8 mouse cellular contexts compared by ENCODE assay signal in the genomic region with DNA sequence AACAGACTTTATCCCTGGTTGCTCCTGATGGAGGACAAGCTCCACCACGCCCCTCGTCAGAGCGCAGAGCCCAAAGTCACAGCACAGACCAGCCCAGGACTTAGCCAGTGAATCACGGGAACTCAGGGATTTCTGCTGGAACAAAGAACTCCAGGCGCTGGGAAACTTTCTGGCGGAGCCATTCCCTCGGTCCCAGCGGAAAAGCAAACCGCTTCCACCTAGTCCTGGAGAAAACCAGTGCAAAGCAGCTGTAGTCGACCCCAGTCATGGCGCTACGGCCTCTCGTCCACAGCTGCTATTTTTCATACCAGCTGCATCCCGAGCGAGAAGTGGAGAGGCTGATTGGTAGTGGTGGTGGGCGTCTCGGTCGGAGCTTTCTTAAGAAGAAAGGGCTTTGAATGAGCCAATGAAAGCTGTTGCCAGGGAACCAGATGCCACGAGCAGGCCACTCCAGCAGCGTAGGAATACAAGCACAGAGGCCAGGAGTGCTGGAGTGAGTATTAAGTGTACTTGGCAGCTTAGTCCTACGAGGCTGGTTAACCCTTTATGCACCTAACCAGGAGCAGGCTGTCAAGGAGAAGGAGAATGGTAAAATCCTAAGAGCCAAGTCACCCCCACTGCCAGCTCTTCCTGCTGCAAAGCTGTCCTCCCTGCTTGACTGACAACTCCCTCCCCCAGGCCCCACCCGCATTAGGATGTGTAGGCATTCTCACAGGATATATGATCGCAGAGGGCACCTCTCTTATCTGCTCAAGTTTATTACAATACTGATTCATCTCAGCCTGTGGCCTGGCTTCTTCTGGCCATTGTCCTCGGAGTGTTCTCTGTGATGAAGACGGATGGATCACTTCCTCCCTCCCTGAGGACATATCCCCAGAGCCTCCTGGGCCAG. TPM values are rescaled to one million over a fixed set of nuclear protein-coding genes. Genes with fewer than 3 reads are reported as not detected.
DNase-seq lines count a peak whose midpoint lies in the region; ATAC-seq and TF ChIP-seq lines count a peak whose summit lies in the region.

A gene (plus strand): TSS at position 239 of the 892 bp plus-strand sequence.

- ATAC-seq in hindbrain, embryonic 15.5 days (ENCODE audit: low FRiP score, low read depth) = peak; percentile 95

- H3K4me3 ChIP-seq in ES-E14 (ENCODE audit: insufficient read depth in 1 of 2, low read depth in 1 of 2, low read length in 2 of 2, poor library complexity in 1 of 2, severe bottlenecking in 1 of 2) = peak within 1 kb of the TSS; percentile 54 to 55
- peak within 1 kb of the TSS; percentile 37 for H3K4me3 ChIP-seq in hindbrain, embryonic 15.5 days
- peak within 1 kb of the TSS; percentile 39 for H3K4me3 ChIP-seq in left cerebral cortex, adult 2 months

- no peak for TF ChIP-seq CTCF in left cerebral cortex, adult 2 months (IDR thresholded peaks at IDR 0.05)

- in situ Hi-C loops in ES-E14 (cut with MboI; ENCODE audit: low sequenced_read_pairs in 2 of 2, unreplicated experiment in 2 of 2) = no loop called here

- peak within 1 kb of the TSS; percentile 35; the same call in 1 of the 2 replicates for H3K9ac ChIP-seq in ES-E14 (ENCODE audit: insufficient read depth, low read depth, low read length, poor library complexity, severe bottlenecking)
- H3K9ac ChIP-seq in hindbrain, embryonic 15.5 days = peak within 1 kb of the TSS; percentile 48

- intact Hi-C loops in gastrocnemius, postnatal 14 days (cut with DNase I; ENCODE audit: low total_unique reads) = loop anchor here (5.0 kb wide), 1 partner anchor 34 kb away; a partner anchor contains a TSS
- intact Hi-C loops in left cerebral cortex, adult 2 months (cut with DNase I) = loop anchor here (2.0 kb wide), 1 partner anchor 31 kb away; no protein-coding TSS in a partner anchor

- peak within 1 kb of the TSS; percentile 61 for H3K4me2 ChIP-seq in hindbrain, embryonic 15.5 days

- no peak within 1 kb of the TSS for H3K27ac ChIP-seq in ES-E14 (ENCODE audit: insufficient read depth, low read depth, low read length, poor library complexity, severe bottlenecking)
- H3K27ac ChIP-seq in hindbrain, embryonic 15.5 days (replicated peaks) = peak within 1 kb of the TSS; percentile 86
- peak within 1 kb of the TSS; percentile 80; the same call in 1 of the 2 replicates for H3K27ac ChIP-seq in left cerebral cortex, adult 2 months

- DNase-seq in ES-E14 (ENCODE audit: low read depth, low spot score) = peak; percentile 47
- peak; percentile 75 for DNase-seq in embryo, embryonic 11.5 days (ENCODE audit: low read depth, low spot score)
- peak; percentile 62 for DNase-seq in gastrocnemius, postnatal 14 days
- DNase-seq in left cerebral cortex, adult 2 months (ENCODE audit: extremely low spot score in 1 of 2, low spot score in 2 of 2) = peak; percentile 36 to 61
- peak; percentile 88 for DNase-seq in lung, postnatal 36 days
- peak; percentile 52 for DNase-seq in right cerebral cortex, postnatal 25 days
- DNase-seq in T-cell, adult 2 months (ENCODE audit: low spot score) = no peak

- 1% methylated on average over 25 of the region's 25 CpGs for WGBS in hindbrain, embryonic 15.5 days

- H3K27me3 ChIP-seq in hindbrain, embryonic 15.5 days = no peaks in the 10 kb centered on the region

- no peaks in the 10 kb centered on the region for H3K9me3 ChIP-seq in ES-E14 (ENCODE audit: control insufficient read depth, insufficient read depth, low read depth, low read length)
- H3K9me3 ChIP-seq in hindbrain, embryonic 15.5 days = no peaks in the 10 kb centered on the region

- no peaks in the 10 kb centered on the region for H3K36me3 ChIP-seq in ES-E14 (ENCODE audit: control insufficient read depth, insufficient read depth, low read length, poor library complexity, severe bottlenecking)
- H3K36me3 ChIP-seq in hindbrain, embryonic 15.5 days = no peaks in the 10 kb centered on the region

- H3K4me1 ChIP-seq in ES-E14 (ENCODE audit: control insufficient read depth in 2 of 2, insufficient read depth in 2 of 2, low read length in 2 of 2, poor library complexity in 1 of 2) = peaks cover 0 to 14% of the 10 kb centered on the region in 2 experiments; a peak in 3 of 4 replicates
- peaks cover 19% of the 10 kb centered on the region for H3K4me1 ChIP-seq in hindbrain, embryonic 15.5 days (replicated peaks)

TF ChIP-seq in ES-E14, 5 proteins besides CTCF, POLR2A, EP300 and RAD21:
- no peak for TF ChIP-seq HCFC1 (IDR thresholded peaks at IDR 0.05; ENCODE audit: borderline replicate concordance, insufficient read depth, low read length)
TF ChIP-seq in ES-E14: peak in this region for 0.

RNA-seq across cellular contexts. Expression of the gene that starts here (rescaled TPM):
- 4.0 and 5.8 TPM in 2 replicates for total RNA-seq in ES-E14 (2012; rRNA removed)
- total RNA-seq in gastrocnemius, postnatal 14 days (2021) = under 1 TPM; 0.49 to 0.53 TPM
- 8.1 and 9.4 TPM in 2 replicates for polyA plus RNA-seq in hindbrain, embryonic 15.5 days (2015; fragmentation: Nextera tagmentation; extraction: Ambion mirVana)
- 10 to 100 TPM in 1 of 2 experiments, 1 to 10 TPM in 1; 9.1 to 14.9 TPM for total RNA-seq in left cerebral cortex, adult 2 months (2021)

Comparison
In these comparisons a context has a peak if more than half of its experiments do, and no peak if none do; other contexts are left out.
1. Peak in DNase-seq in gastrocnemius, postnatal 14 days; RNA of the gene not detected or under 1 TPM.